Mouse (Mus musculus) retina, postnatal 1 day (tissue): ENCODE data around the gene Ppif.

ENCODE experiments used
- DNase-seq: peaks from one replicate; pipeline ENCODE4 v3.0.0-alpha.2; 2012

Gene Ppif

DNA sequence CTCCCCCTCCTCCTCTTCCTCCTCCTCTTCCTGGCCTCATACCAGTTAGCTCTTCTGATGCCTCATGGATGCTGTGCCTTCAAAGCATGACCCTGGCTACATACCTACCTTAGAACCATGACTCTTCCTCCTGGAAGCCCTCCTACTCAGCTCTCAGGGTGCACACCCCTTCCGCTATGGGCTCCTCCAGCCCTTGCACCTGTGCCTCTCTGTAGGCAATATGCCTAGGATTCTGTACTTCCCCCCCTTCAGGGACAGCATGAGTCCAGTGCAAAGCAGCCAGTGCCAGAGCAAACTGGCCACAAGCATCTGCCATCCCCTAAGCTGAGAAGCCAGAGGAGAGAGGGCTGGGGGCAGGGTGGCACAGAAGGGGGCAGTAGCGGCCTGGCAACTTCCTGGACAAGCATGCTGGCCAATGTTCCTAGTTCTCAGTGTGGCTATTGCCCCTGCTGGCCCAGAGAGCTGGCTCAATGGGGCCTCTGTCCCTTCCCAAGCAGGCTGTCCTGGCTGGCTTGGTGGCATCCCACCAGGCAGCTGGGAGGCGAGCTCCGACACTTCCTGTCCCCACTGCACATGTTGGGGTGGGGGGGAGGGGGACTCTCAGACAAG, 46.1 kb downstream of the Ppif start:
- peak; percentile 72 for DNase-seq

DNA sequence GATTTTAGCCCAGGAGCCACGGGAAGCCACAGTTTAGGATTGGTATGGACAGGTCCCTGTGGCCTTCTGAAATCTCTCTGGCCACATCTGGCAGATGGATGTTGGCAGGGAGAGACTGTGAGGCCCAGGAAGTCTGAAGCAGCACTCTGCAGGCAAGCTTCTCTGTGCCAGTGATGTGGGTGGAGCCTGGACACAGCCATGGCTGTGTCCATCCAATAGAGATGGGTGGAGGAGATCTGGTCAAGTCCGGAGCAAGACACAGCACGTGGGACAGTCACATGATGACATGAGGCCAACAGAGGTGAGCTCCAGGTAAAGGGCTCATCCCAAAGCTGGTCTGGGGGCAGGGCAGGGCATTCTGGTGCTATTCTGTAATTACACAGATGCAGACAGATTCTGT, 47.3 kb downstream of the Ppif start:
- DNase-seq = no peak

DNA sequence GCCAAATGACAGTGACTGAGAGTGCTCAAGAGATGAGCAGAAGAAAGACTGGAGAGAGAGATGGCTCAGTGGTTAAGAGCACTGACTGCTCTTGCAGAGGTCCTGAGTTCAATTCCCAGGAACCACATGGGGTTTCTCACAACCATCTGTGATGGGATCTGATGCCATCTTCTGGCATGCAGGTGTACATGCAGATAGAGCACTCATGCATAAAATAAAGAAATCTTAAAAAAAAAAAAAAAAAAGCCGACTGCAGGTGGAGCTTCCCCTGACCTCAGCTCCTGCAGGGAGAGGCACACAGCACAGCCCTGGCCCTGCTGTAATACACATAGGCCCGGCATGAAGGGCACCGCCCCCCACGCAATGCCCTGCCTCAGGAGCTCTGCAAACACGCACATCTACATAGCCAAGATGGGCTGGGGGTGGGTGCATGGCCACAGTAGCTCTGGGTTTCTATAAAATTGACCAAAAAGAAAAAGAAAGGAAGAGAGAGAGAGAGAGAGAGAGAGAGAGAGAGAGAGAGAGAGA, 48.0 kb downstream of the Ppif start:
- DNase-seq = no peak

DNA sequence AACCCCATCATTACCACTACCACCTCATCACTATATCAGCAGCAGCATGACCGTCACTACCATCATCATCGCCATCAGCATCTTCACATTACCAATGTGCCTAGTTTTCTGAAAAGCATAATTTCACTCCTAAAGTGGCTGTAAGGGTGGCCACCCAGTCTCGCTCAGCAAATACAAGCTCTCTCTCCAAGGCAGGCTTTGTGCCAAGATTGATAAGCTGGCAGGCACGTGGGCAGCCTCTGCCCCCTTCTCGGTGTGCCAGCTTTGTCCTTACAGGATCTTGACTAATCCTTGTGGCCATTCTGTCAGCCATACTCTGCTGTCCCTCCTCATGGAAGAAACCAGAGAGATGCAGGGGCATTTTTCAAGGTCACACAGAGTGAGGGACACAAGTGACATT, 49.0 kb downstream of the Ppif start:
- no peak for DNase-seq

DNA sequence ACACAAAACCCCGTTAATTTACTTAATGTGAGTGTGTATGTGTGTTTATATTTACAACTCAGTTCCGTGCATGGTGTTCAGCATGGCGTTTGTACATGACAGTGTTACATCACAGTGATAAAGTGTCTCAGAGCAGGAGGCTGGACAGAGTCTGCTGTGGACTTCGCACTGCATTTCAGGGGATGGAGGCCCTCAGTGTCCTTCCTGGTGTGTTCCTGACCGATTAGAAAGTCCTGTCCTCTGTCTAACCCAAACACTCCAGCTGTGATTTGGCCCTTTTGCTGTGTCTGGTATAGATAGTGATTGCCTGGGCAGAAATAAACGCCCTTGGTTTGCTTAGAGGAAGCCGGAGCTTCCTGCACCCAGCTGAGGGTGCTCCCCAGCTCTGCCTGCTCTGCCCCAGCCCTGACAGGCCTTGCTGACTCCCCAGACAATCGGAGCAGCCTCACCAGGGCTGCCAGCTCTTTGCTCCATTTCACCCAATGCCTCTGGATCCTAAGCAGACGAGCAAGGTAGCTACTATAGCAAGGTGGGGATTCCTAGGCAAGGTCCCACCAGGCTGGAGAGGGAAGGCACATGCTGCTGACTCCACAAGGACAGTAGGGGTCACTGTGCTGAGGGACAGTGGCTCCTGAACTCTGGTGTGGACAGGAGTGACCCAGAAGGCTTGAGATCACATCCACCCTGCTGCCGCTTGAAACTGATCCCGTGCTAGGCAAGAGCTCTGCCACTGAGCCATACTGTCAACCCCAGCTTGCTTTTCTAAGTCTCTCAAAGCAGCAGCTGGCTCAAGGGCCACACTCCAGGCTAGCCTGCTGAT, 51.6 kb downstream of the Ppif start:
- no peak for DNase-seq

DNA sequence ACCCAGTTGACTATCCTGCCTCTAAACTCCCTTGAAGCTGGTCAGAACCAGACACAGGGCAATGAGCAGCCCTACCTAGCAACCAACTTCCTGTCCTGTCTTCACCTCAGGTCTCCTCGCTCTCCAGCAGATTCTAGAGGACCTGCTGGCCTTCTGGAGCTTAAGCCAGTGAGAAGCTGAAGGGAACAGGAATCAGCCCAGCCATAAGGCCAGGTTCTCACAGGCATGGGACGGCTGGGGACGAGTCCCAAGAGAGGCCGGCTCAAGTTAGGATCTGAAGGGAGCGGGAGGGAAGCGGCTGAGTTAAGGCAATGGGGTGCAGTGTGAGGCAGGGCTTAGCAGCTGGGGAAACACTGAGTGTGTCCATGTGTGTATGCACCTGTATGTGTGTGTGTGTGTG, 52.4 kb downstream of the Ppif start:
- no peak for DNase-seq

DNA sequence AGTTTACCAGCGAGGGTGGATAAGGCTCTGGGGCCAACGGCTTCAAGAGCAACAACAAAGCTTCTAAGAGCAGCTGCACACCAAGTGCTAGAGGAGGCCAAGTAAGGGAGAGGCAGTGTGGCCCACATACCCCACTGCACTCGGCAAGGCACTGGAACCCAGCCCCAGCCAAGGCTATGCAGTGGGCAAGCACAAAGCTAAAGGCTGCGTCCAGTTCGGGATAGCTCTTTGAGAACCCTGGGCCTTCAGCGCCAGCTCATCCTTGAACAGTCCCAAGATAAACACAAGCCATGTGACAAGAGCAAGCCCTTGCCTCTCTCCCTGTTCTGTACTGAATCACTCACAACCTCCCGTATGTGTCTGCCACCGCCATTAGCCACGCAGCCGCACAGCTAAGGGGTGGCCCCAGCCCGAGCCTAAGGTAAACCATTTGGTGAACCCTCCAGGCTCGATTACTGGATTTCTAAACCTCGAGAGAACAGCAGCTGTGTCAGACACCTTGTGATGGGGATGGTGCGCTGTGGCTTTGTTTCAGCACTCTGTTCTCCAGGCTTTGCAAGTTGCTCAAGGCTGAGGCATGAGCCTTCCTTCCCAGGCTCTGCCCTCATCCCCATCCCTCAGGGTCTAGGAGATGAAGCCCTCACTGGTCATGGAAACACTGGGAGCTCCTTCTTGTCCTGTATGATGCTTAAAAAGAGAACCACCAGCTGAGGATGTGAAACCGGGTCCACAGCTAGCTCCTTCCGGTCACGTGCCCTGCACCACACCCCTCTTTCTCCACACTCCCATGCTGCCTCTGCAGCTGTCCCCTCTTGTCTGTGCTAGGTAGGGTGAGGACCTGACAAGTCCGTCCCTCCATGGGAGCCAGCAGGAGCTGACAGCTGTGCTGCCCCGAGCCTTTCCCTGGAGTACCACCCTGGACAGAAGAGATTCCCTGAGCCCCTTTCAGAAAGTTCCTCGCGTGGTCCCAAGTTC, 53.3 kb downstream of the Ppif start:
- no peak for DNase-seq

DNA sequence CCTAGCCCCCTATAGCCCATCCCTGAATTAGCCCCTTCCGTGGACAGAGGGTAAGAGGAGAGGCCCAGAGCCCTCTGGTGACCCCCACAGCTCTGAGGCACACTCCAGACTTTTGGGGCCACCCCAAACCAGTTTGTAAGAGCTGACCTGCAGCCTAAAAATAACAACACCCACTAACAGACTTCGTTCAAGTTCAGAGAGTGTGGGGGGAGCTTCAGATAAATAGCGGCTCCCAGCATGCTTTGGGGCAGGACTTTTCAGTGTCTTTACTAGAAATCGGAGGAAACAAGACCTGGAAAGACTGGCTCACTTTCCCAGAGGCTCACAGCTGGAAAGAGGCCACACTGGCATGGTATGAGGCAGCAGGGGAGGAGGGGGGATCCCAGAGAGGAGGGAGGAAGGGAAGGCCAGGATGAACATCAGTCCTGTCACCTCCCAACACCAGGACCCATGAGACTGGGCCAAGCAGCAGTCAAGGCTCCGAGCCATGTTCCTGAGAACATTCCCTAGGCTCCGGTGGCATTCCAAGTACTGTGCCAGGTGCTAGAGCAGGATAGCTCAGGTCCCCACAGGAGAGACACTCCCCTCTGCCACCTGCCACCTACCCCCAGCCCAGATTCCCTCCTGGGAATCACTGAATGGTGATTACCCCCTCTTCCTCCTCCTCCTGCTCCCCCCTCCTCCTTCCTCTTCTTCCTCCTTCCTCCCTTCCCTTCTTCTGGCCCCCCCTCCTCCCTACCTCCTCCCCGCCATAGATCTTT, 54.2 kb downstream of the Ppif start:
- no peak for DNase-seq

DNA sequence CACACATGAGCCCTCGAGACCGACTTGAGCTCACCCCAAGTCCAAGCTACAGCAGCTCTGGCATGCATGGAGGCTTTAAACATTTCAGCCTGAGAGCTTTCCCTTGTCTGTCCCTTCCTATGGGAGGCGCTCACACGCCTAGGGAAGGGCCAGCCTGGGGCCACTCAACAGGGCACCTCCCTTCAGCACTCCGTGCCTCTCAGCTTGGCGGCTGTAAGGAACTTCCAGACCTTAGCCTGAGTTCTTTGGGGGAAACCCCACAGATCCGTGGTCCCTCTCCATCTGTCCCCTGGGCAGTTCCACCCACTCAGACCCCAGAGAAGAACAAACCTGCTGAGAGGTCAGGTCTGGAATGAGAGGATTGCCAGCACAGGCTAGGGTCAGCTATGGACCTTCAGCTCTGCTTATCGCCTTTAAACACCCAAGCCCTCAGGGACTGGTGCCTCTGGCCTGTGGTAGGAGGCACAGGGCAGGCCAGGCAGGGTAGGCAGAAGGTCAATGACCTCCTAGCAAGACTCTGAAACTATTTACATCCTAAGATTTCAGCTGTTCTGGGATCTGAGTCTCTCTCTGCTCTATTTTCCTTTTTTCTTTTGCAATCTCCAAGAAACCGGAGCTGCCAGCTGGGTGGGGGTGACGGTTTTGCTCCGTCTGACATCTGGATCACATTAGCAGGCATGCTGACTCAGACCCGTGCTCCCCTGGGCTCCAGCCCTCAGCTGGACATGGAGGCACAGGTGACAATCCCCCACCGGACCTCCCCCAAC, 55.4 kb downstream of the Ppif start:
- no peak for DNase-seq
